Mouse (Mus musculus): ENCODE results near the gene Med12. TPM values are rescaled to one million over a fixed set of nuclear protein-coding genes. Genes with fewer than 3 reads are reported as not detected.
A peak's percentile ranks its signal among the peaks of the same experiment; 100 is the strongest.
"Not testable (repeated sequence)": the region's sequence is repeated elsewhere in the genome, so short reads cannot be mapped to it uniquely, and the experiment has no call there.

The Med12 gene
- polyA plus RNA-seq, 1 experiment from 2014 or later = 17.6 TPM

- H3K9me3 ChIP-seq (ENCODE audit: control insufficient read depth, low read length) = no peaks in the 10 kb centered on the region
- 88% methylated on average over 10 of the region's 12 CpGs for WGBS
- ATAC-seq = no peak; the same call in 1 of the 2 replicates
- H3K4me1 ChIP-seq (ENCODE audit: control insufficient read depth, insufficient read depth, low read depth, low read length) = no peaks in the 10 kb centered on the region
- H3K4me3 ChIP-seq (ENCODE audit: low read length) = no peak overlapping the region
- no peak overlapping the region for H3K4me2 ChIP-seq (ENCODE audit: low read length)
- no peak overlapping the region for H3K27ac ChIP-seq (ENCODE audit: low read depth, low read length)
- peaks cover 8% of the 10 kb centered on the region for H3K36me3 ChIP-seq (ENCODE audit: control insufficient read depth, insufficient read depth, low read length)
- no peak overlapping the region for H3K9ac ChIP-seq (ENCODE audit: low read depth, low read length)
- H3K27me3 ChIP-seq (replicated peaks; ENCODE audit: control insufficient read depth, insufficient read depth, low read length) = no peaks in the 10 kb centered on the region
Observed at GRCm38 (mm10) chrX:101319775-101320174, 45.9 kb downstream of the Med12 start.

- Histone ChIP-seq H3K9me3 (ENCODE audit: control insufficient read depth, low read length) (no peaks in the 10 kb centered on the region), H3K4me1 (ENCODE audit: control insufficient read depth, insufficient read depth, low read depth, low read length) (no peaks in the 10 kb centered on the region), H3K36me3 (ENCODE audit: control insufficient read depth, insufficient read depth, low read length) (no peaks in the 10 kb centered on the region), H3K4me3 (ENCODE audit: low read length) (no peak overlapping the region), H3K27ac (ENCODE audit: low read depth, low read length) (no peak overlapping the region), H3K4me2 (ENCODE audit: low read length) (no peak overlapping the region), H3K27me3 (replicated peaks; ENCODE audit: control insufficient read depth, insufficient read depth, low read length) (no peaks in the 10 kb centered on the region), H3K9ac (ENCODE audit: low read depth, low read length) (no peak overlapping the region)
- ATAC-seq = no peak
- WGBS = 55% methylated on average over 8 of the region's 8 CpGs
Observed at GRCm38 (mm10) chrX:101325989-101326899, 52.4 kb downstream of the Med12 start.

- Histone ChIP-seq H3K27ac (ENCODE audit: low read depth, low read length) (peak overlapping the region; percentile 44; the same call in 1 of the 2 replicates), H3K4me2 (ENCODE audit: low read length) (no peak overlapping the region), H3K4me1 (ENCODE audit: control insufficient read depth, insufficient read depth, low read depth, low read length) (no peaks in the 10 kb centered on the region), H3K4me3 (ENCODE audit: low read length) (no peak overlapping the region), H3K9me3 (ENCODE audit: control insufficient read depth, low read length) (no peaks in the 10 kb centered on the region), H3K9ac (ENCODE audit: low read depth, low read length) (no peak overlapping the region), H3K27me3 (replicated peaks; ENCODE audit: control insufficient read depth, insufficient read depth, low read length) (no peaks in the 10 kb centered on the region), H3K36me3 (ENCODE audit: control insufficient read depth, insufficient read depth, low read length) (no peaks in the 10 kb centered on the region)
- ATAC-seq = no peak
- WGBS = 15% methylated on average over 8 of the region's 10 CpGs
Observed at GRCm38 (mm10) chrX:101329372-101330028, 55.7 kb downstream of the Med12 start.

GRCm38 (mm10) chrX:101332031-101332374, 58.2 kb downstream of the Med12 start:
- Histone ChIP-seq H3K36me3 (ENCODE audit: control insufficient read depth, insufficient read depth, low read length) (no peaks in the 10 kb centered on the region), H3K4me3 (ENCODE audit: low read length) (peak overlapping the region; percentile 31), H3K9ac (ENCODE audit: low read depth, low read length) (peak overlapping the region; percentile 43), H3K27me3 (replicated peaks; ENCODE audit: control insufficient read depth, insufficient read depth, low read length) (no peaks in the 10 kb centered on the region), H3K27ac (ENCODE audit: low read depth, low read length) (peak overlapping the region; percentile 91), H3K4me1 (ENCODE audit: control insufficient read depth, insufficient read depth, low read depth, low read length) (no peaks in the 10 kb centered on the region), H3K4me2 (ENCODE audit: low read length) (peak overlapping the region; percentile 53), H3K9me3 (ENCODE audit: control insufficient read depth, low read length) (no peaks in the 10 kb centered on the region)
- 41% methylated on average over 9 of the region's 9 CpGs for WGBS
- ATAC-seq = peak; percentile 34

GRCm38 (mm10) chrX:101332375-101333211, 58.8 kb downstream of the Med12 start:
- Histone ChIP-seq H3K4me2 (ENCODE audit: low read length) (peak overlapping the region; percentile 56), H3K36me3 (ENCODE audit: control insufficient read depth, insufficient read depth, low read length) (no peaks in the 10 kb centered on the region), H3K4me3 (ENCODE audit: low read length) (peak overlapping the region; percentile 40), H3K27ac (ENCODE audit: low read depth, low read length) (peak overlapping the region; percentile 91), H3K9ac (ENCODE audit: low read depth, low read length) (peak overlapping the region; percentile 62), H3K27me3 (replicated peaks; ENCODE audit: control insufficient read depth, insufficient read depth, low read length) (no peaks in the 10 kb centered on the region), H3K9me3 (ENCODE audit: control insufficient read depth, low read length) (no peaks in the 10 kb centered on the region), H3K4me1 (ENCODE audit: control insufficient read depth, insufficient read depth, low read depth, low read length) (no peaks in the 10 kb centered on the region)
- 23% methylated on average over 37 of the region's 49 CpGs for WGBS
- ATAC-seq = peak; percentile 96

- H3K9me3 ChIP-seq (ENCODE audit: control insufficient read depth, low read length) = no peaks in the 10 kb centered on the region
- ATAC-seq = no peak
- H3K27me3 ChIP-seq (replicated peaks; ENCODE audit: control insufficient read depth, insufficient read depth, low read length) = no peaks in the 10 kb centered on the region
- H3K36me3 ChIP-seq (ENCODE audit: control insufficient read depth, insufficient read depth, low read length) = no peaks in the 10 kb centered on the region
- H3K4me1 ChIP-seq (ENCODE audit: control insufficient read depth, insufficient read depth, low read depth, low read length) = no peaks in the 10 kb centered on the region
- H3K4me2 ChIP-seq (ENCODE audit: low read length) = no peak overlapping the region
- H3K4me3 ChIP-seq (ENCODE audit: low read length) = no peak overlapping the region
- 89% methylated on average over 5 of the region's 5 CpGs for WGBS
- H3K9ac ChIP-seq (ENCODE audit: low read depth, low read length) = no peak overlapping the region
- H3K27ac ChIP-seq (ENCODE audit: low read depth, low read length) = no peak overlapping the region
Observed at GRCm38 (mm10) chrX:101334606-101335005, 60.8 kb downstream of the Med12 start.

GRCm38 (mm10) chrX:101338666-101339065, 64.8 kb downstream of the Med12 start:
- Histone ChIP-seq H3K27ac (ENCODE audit: low read depth, low read length) (no peak overlapping the region), H3K4me3 (ENCODE audit: low read length) (no peak overlapping the region), H3K9me3 (ENCODE audit: control insufficient read depth, low read length) (no peaks in the 10 kb centered on the region), H3K27me3 (replicated peaks; ENCODE audit: control insufficient read depth, insufficient read depth, low read length) (no peaks in the 10 kb centered on the region), H3K4me2 (ENCODE audit: low read length) (no peak overlapping the region), H3K9ac (ENCODE audit: low read depth, low read length) (no peak overlapping the region), H3K36me3 (ENCODE audit: control insufficient read depth, insufficient read depth, low read length) (no peaks in the 10 kb centered on the region), H3K4me1 (ENCODE audit: control insufficient read depth, insufficient read depth, low read depth, low read length) (no peaks in the 10 kb centered on the region)
- 56% methylated on average over 4 of the region's 4 CpGs for WGBS
- ATAC-seq = no peak

- H3K9me3 ChIP-seq (ENCODE audit: control insufficient read depth, low read length); H3K4me3 ChIP-seq (ENCODE audit: low read length); H3K9ac ChIP-seq (ENCODE audit: low read depth, low read length); ATAC-seq; H3K4me2 ChIP-seq (ENCODE audit: low read length); H3K27me3 ChIP-seq (replicated peaks; ENCODE audit: control insufficient read depth, insufficient read depth, low read length); H3K4me1 ChIP-seq (ENCODE audit: control insufficient read depth, insufficient read depth, low read depth, low read length); H3K27ac ChIP-seq (ENCODE audit: low read depth, low read length); H3K36me3 ChIP-seq (ENCODE audit: control insufficient read depth, insufficient read depth, low read length): not testable (repeated sequence)
- WGBS = 69% methylated on average over 2 of the region's 2 CpGs
Observed at GRCm38 (mm10) chrX:101342837-101343236, 69.0 kb downstream of the Med12 start.

GRCm38 (mm10) chrX:101345456-101345855, 71.6 kb downstream of the Med12 start:
- no peak for ATAC-seq
- no peak overlapping the region for H3K4me3 ChIP-seq (ENCODE audit: low read length)
- no peak overlapping the region for H3K9ac ChIP-seq (ENCODE audit: low read depth, low read length)
- no peaks in the 10 kb centered on the region for H3K36me3 ChIP-seq (ENCODE audit: control insufficient read depth, insufficient read depth, low read length)
- H3K27me3 ChIP-seq (replicated peaks; ENCODE audit: control insufficient read depth, insufficient read depth, low read length) = no peaks in the 10 kb centered on the region
- no peak overlapping the region for H3K27ac ChIP-seq (ENCODE audit: low read depth, low read length)
- H3K9me3 ChIP-seq (ENCODE audit: control insufficient read depth, low read length) = no peaks in the 10 kb centered on the region
- no peaks in the 10 kb centered on the region for H3K4me1 ChIP-seq (ENCODE audit: control insufficient read depth, insufficient read depth, low read depth, low read length)
- WGBS = 96% methylated on average over 2 of the region's 2 CpGs
- H3K4me2 ChIP-seq (ENCODE audit: low read length) = no peak overlapping the region

Data from hindbrain, embryonic 16.5 days (tissue).